Mouse (Mus musculus) lung, adult 2 months (tissue): ENCODE results near the gene Mmp7. TPM values are rescaled to one million over a fixed set of nuclear protein-coding genes. Genes with fewer than 3 reads are reported as not detected.

Experiments
- DNase-seq: peaks from one replicate; pipeline ENCODE4 v3.0.0; 2022
- H3K4me1 ChIP-seq: fragments of 200-500 bp; 2 replicates; pipeline ENCODE4 v1.6.1; 2011; ENCODE audit warnings: low read length; ENCODE audit not compliant: control insufficient read depth, insufficient read depth
- H3K4me3 ChIP-seq: fragments of 200-500 bp; replicated peaks from 2 replicates; pipeline ENCODE3; 2011; ENCODE audit warnings: low read depth, mild to moderate bottlenecking, control low read depth, low read length; ENCODE audit errors: extremely low read depth
- CTCF ChIP-seq: fragments of 200-500 bp; IDR thresholded peaks from 2 replicates; pipeline ENCODE4 v1.5.1; 2011; ENCODE audit warnings: mild to moderate bottlenecking, low read length, control low read depth; ENCODE audit not compliant: insufficient read depth
- POLR2A ChIP-seq: fragments of 200-500 bp; IDR thresholded peaks from 2 replicates; pipeline ENCODE4 v1.6.1; 2011; ENCODE audit warnings: low read depth, mild to moderate bottlenecking, control low read depth, low read length, borderline replicate concordance; ENCODE audit errors: extremely low read depth
- WGBS: fragments of 180-500 bp; shearing (Covaris S2); methylation state at CpG from one replicate; pipeline ENCODE4 v1.1.7; 2018; 5-methylcytosine and 5-hydroxymethylcytosine counted together
- polyA plus RNA-seq: library from polyadenylated mRNA; depleted of rRNA; stranded (reverse); fragments of >200 nt; gene quantifications from 2 replicates; pipeline ENCODE4 v1.2.3, GENCODE M21; 2012; rRNA removed

Gene Mmp7
- polyA plus RNA-seq, 1 experiment: not detected

DNA sequence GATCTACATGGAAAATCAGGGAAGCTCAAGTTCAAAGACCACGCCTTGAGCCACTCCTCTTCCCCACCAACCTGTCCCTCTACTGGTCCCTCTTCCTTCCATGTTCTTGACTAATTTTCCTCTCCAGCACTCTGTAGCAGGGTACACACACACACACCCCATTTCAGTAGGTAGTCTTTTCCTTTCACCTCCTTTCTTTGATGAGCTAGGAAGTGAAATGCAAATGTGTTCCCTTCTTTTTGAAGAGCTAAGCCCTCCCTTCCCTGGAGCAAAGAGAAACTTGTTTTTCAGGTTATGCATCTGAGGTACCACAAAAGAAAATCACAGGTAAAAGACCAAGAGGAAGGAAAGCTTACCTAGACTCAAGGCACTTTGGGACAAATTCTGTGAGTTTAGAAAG lies 29.7 kb downstream of the Mmp7 start:
- TF ChIP-seq CTCF: no peak
- TF ChIP-seq POLR2A: no peak
- no peak for DNase-seq
- 82% methylated on average over 1 of the region's 1 CpGs for WGBS
- Histone ChIP-seq H3K4me1 (no peaks in the 10 kb centered on the region), H3K4me3 (no peak overlapping the region)

DNA sequence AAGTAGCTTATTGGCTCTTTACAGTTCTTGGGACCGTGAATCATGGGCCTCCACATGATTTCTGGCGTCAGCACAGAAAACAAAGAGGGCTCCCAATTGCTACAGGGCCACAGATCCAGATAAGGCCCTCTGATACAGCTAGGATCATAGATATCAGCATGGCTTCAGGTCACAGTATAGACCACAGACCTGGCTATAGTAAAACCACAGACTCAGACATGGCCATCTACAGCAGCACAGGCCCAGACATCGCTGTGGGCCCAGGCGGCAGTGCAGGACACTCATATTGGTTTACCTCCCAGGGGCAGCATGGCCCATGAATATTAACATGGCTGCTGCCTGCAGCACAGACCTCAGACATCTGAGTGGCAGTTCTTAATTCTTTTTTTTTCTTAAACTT lies 37.1 kb downstream of the Mmp7 start:
- H3K4me1 ChIP-seq: no peaks in the 10 kb centered on the region
- TF ChIP-seq POLR2A (no peak), CTCF (no peak)
- 78% methylated on average over 4 of the region's 4 CpGs for WGBS
- H3K4me3 ChIP-seq: no peak overlapping the region
- no peak for DNase-seq

DNA sequence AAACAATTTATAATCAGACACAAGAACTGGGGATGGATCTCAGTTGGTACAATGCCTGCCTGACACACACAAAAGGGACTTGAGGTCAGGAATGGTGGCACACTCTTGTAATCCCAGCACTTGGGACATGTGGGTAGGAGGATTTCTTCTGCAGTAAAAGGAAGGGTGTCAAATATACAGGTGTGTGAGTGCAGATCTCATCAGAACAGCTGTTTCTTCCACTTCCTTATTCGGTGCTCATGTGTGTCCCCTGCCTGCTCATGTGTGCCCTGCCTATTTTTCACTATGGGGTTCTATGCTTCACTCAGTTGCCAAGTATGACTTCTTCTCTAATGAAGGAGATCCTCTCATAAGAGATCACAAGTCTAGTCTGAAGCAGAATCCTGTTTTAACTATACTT lies 50.8 kb downstream of the Mmp7 start:
- H3K4me3 ChIP-seq: no peak overlapping the region
- 71% methylated on average over 1 of the region's 1 CpGs for WGBS
- no peaks in the 10 kb centered on the region for H3K4me1 ChIP-seq
- TF ChIP-seq CTCF (no peak), POLR2A (no peak)
- no peak for DNase-seq

DNA sequence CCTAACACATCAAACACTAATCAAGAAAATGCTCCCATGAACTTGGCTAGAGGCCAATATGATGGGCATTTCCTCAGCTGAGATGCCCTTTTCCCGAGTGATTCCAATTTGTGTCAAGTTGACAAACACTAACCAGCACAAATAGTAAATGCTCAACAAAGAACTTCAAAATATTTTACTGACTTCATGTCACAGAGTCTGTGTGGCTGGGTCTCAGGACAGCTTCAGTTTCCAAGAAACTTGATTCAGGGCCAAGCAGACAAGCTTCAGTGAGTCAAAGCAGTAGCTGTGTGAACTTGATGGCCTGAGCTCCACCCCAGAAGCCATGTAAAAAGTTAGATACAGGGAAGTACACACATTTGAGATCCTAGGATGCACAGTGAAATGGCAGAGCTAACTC lies 52.3 kb downstream of the Mmp7 start:
- TF ChIP-seq POLR2A (no peak), CTCF (no peak)
- 40% methylated on average over 1 of the region's 1 CpGs for WGBS
- DNase-seq: no peak

DNA sequence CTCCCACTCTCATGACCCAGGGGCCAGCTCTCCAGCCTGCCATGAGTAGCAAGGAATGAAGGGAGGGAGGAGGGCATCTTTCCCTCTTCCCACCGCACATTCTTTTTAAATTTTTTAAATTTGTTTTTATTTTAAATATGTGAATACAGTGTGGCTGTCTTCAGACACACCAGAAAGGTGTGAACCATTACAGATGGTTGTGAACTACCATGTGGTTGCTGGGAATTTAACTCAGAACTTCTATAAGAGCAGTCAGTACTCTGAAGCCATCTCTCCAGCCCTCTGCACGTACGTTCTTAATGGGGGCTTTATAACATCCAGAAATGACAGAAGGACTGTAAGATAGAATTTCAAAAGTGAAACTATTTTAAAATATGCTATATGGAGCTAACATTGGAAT lies 57.0 kb downstream of the Mmp7 start:
- no peak for DNase-seq
- Histone ChIP-seq H3K4me1 (no peaks in the 10 kb centered on the region), H3K4me3 (no peak overlapping the region)
- TF ChIP-seq CTCF: no peak
- TF ChIP-seq POLR2A: no peak
- WGBS: 73% methylated on average over 3 of the region's 3 CpGs

More for the DNA sequence above, 52.3 kb downstream of the Mmp7 start:
- Histone ChIP-seq H3K4me3 (no peak overlapping the region), H3K4me1 (no peaks in the 10 kb centered on the region)

Other genes with a start within 250 kb of the Mmp7 start
- 5.7 and 7.6 TPM in 2 replicates for gene Mmp3, start 246.3 kb upstream of the Mmp7 start, polyA plus RNA-seq
- not detected in 2 replicates for gene Mmp10, start 189.7 kb upstream of the Mmp7 start, polyA plus RNA-seq
- gene Mmp8, start 133.6 kb upstream of the Mmp7 start, polyA plus RNA-seq: 0.81 and 1.7 TPM in 2 replicates
- 0.18 and 0.41 TPM in 2 replicates for gene Mmp27, start 120.7 kb upstream of the Mmp7 start, polyA plus RNA-seq
- gene Mmp20, start 63.9 kb upstream of the Mmp7 start, polyA plus RNA-seq: not detected in 2 replicates
- 83.3 and 89.8 TPM in 2 replicates for gene Tmem123, start 72.0 kb downstream of the Mmp7 start, polyA plus RNA-seq
- gene Birc2, start 145.0 kb downstream of the Mmp7 start, polyA plus RNA-seq: 11.1 and 15.4 TPM in 2 replicates
- 18.4 and 25.6 TPM in 2 replicates for gene Birc3, start 181.1 kb downstream of the Mmp7 start, polyA plus RNA-seq